Mouse (Mus musculus) kidney, adult 2 months (tissue): ENCODE results near the gene AC109138.7.
"Not testable (repeated sequence)": the region's sequence is repeated elsewhere in the genome, so short reads cannot be mapped to it uniquely, and the experiment has no call there.

Source experiments
- CTCF ChIP-seq: fragments of 200-500 bp; conservative IDR thresholded peaks from 2 replicates; pipeline ENCODE4 v1.5.1; 2011; ENCODE audit warnings: low read depth, mild to moderate bottlenecking, control low read depth, low read length, moderate library complexity, mixed read lengths; ENCODE audit not compliant: insufficient read depth, insufficient read length
- POLR2A ChIP-seq: fragments of 200-500 bp; IDR thresholded peaks from one replicate; pipeline ENCODE4 v1.6.1; 2011; ENCODE audit warnings: low read depth, low read length, control low read depth

DNA sequence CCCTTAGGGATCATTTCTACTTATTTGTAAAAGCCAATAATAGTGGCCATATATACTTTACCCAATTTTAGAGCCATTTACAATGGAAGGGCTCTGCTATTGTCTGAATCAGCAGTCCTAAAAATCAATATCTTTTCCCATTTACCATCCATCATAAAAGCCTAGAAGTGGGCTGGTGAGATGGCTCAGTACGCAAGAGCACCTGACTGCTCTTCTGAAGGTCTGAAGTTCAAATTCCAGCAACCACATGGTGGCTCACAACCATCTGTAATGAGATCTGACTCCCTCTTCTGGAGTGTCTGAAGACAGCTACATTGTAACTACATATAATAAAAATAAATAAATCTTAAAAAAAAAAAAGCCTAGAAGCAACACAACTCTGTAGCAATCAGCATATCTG, 34.5 kb downstream of the AC109138.7 start:
- not testable (repeated sequence) for TF ChIP-seq CTCF, POLR2A
